Mouse (Mus musculus) gastrocnemius, postnatal 4 days (tissue): Measurements from ENCODE around the gene Fga. TPM values are rescaled to one million over a fixed set of nuclear protein-coding genes. Genes with fewer than 3 reads are reported as not detected.

ENCODE experiments used
- DNase-seq, 2 experiments: peaks; one replicate each; pipeline ENCODE4 v3.0.0; 2021 to 2022; ENCODE audit warnings: low spot score in 2 of 2, mixed read lengths in 2 of 2
- long read RNA-seq, 2 experiments: library from polyadenylated mRNA; stranded (forward); transcript quantifications; one replicate each; pipeline ENCODE4 v2.0.0; 2021
- total RNA-seq, 2 experiments: library from RNA; stranded (reverse); gene quantifications; 2 replicates each; pipeline ENCODE4 v1.2.3; 2021

Fga gene
- 1 to 10 TPM in 1 of 2 experiments, under 1 TPM in 1; 0.59 to 8.2 TPM for total RNA-seq
- long read RNA-seq, experiment 1, partial matches to known transcripts: 0 of 2 reads
- long read RNA-seq, experiment 1, other reads (novel, unspliced or antisense): 1 of 2 reads
- long read RNA-seq, experiment 2: 0 reads

DNA sequence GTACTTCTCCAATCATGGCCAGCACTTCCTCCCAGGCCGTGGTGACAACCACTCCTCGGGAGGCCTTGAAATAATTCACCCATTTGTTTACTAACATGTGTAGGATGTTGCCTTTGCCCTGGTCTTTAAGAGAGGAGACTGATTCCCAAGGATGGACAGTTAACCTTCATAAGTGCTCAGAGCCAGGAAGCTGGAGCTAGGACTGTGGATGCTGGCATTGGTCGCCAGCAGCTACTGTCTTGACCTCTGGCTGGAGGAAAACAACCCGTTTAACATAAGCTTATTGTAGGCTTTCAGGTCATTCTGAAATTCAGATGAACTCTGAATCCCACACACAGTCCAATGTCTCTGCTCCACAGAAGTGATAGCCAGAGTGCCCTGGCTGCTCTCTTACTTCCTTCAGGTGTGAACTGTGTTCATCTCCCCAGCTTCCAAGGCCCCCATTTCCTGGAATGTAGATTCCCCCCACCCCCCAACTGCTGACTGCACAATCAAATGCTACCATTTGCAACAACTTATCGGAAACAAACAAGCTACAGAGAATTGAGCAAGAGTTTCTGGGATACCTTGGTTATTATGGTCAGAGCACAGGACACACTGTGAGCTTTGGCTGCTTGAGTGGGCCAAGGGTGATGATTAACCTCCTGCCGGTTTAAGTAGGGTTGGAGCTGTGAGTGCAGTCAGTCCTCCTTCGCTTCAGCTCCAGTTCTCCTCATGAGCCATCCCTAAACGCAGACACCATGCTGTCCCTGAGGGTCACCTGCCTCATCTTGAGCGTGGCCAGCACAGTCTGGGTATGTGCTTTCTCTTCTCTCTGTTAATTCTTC, at the start of gene Fga:
Gene Fga (plus strand): TSS at position 602 of the 827 bp plus-strand sequence.
- no peak for DNase-seq

- DNase-seq: peak; percentile 41 to 71
Observed at GRCm38 (mm10) chr3:82980818-82981217, 45.1 kb upstream of the Fga start.

DNA sequence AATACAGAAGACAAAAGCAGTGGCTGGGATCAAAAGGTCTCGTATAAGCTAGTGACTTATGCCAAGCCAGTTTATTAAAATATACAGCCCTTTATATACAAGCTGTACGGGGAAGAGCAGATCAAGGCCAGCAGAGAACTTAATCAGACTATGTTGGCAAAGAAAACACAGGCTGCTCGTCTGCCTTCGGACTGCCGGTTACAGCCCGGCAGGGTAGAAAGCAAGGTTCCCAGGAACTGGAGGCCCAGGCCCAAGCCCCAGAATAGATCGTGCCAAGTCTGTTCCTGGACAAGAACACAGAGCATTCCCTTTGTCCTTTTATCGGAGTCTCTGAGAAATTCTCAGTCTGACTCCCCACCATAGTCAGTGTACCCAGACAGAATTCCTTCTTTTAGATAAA, 44.0 kb upstream of the Fga start:
- no peak for DNase-seq

- DNase-seq: no peak
Observed at GRCm38 (mm10) chr3:82984840-82985239, 41.0 kb upstream of the Fga start.

DNA sequence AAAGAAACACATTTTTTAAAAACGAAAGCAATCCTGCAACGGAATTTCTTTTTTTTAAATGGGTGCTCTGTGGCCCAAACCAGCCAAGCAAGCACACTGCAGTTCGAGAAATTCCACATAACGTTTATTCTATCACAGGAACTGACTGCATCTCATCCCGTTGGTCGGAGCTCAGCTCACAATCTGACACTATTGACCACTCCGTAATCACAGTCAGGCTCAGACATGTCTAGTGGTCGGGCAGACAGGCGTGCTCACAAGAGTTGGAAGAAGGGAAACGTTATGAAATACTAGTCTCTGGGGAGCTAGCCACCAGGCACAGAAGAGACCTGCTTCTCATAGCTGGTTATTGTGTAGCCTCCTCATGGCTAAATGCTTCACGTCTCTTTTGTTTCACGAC, 33.9 kb upstream of the Fga start:
- no peak for DNase-seq

DNA sequence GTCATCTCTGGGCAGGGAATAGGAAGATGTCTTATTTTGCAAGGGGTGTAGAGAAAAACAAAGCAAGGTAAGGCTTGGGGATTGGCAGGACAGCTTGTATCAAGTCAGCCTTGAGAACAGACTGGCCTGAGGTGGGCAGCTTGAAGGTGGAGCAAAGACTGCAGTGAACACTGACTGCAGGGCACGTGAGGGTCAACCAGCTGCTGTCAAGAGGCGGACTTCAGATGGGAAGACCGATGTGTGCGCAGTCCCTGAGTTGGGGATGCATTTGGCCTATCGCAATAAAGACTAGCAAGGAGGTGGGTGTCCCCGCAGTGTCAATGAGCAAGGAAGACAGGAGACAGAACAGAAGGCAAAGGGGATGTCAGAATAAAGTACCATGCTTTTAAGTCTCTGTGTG, 32.9 kb upstream of the Fga start:
- no peak for DNase-seq

GRCm38 (mm10) chr3:82995368-82995767, 30.5 kb upstream of the Fga start:
- peak; percentile 62 to 72 for DNase-seq

DNA sequence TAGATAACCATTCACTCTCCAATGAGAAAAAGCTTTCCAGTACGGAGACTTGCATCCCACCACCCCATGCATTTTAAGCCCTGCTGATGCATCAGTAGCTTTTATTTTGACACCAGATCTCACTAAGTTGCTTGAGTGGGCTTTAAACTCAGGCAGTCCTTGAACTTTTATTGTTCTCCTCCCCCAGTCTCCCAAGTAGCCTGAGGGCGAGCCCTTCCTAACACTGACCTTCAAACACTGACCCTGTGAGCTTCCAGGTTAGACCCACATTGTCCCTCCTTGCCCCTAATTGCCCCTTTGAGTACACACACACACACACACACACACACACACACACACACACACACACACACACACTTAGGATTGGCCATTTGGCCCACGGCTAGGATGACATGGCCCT, 29.2 kb upstream of the Fga start:
- DNase-seq: no peak

DNA sequence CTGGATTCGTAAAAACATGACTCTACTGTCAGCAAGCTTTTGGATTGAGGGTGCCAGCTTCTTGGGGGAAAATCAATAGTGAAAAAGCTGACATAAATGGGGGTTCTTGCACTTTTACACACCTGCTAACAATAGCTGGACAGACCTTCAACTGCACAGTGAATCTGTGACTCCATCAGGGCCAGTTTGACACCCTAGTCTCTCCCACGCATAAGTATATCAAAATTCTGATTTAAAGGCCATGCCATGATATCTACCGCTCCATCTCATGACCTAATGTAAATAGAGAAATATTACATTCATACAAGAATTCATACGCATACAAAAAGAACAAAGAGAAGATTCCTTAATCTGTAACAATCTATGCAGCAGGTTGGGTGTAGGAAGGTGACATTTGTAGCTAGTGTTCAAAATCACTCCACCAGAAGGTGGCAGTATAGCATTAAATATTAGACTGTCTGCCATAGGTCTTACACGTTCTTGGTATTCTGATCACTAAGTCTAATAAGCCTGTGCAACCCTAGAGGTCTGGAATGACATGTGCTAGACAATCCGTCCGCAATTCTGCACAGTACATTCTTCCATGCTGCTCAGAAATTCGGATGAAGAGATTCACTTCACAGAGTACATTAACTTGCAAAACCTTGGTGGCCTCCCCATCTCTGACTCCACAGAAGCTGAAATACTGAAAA, 27.0 kb upstream of the Fga start:
- DNase-seq: no peak

DNA sequence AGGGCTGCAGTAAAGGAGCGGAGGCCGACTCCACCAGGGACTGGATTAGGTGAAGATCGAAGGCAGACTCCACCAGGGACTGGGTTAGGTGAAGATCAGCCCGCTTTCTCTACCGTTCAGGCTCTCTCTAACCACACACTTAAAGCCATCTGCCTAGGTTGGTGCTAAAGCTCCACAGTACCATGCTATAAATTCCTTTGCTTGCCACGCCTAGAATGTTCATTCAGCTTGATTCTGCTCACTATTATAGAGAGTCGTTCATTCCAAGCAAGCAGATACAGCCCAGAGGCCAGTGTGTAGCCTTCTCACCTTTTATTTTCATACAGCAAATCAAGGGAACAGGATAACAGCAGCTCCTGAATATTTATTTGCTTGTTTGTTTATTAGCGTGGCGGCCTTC, 25.9 kb upstream of the Fga start:
- DNase-seq: no peak

DNA sequence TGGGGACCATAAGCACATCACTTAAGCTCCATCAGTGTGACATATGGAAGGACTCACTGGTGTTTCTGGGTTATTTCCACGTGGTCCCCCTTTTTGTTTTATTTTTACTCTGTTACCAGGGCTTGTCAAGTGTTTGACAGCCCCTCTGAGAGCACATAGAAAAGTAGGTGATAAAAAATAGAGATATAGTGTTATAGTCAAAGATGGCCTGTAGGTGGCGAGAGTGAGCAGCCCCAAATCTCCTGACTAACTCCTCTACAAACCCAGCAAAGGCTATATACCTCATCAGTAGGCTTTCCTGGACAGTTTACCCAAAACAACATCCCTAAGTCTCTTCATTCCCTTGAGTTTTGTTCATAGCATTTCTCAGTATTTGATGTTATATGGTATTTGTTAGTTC, 23.7 kb upstream of the Fga start:
- no peak for DNase-seq

DNA sequence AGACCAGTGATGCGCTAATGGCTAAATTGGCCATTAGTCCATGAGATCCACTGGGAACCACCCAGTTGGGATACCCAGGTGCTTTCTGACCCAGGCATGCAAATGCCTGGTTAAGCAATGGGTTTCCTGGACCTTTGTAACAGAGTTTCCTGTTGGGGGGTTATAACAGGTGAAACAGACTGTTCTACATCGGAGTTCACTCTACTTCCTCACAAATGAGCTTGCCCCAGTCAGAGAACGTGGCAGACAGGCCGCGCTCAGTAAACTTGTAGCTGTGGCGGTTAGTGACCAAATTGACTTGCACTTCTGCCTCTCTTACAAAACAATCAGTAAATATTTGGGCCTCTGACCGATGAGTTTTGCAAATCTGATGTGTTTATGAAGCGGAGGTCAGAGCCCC, 22.8 kb upstream of the Fga start:
- no peak for DNase-seq

DNA sequence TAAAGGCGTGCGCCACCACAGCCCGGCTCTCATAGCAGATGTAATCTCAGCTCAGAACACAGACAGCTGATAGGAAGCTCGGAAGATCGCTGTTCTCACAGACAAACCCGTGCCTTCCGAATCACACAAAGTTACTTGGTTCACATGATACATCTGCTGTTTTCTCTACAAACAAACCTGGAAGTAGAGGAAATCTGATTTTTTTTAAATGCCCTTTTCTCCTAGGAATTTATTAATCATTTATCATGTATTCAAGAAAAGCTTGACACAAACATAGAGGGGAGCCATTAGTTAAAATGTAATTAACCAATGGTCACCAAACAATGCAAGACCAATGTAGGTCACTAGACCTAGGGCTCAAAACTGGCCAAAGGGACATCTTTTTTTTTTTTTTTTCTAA, 21.1 kb upstream of the Fga start:
- no peak for DNase-seq

DNA sequence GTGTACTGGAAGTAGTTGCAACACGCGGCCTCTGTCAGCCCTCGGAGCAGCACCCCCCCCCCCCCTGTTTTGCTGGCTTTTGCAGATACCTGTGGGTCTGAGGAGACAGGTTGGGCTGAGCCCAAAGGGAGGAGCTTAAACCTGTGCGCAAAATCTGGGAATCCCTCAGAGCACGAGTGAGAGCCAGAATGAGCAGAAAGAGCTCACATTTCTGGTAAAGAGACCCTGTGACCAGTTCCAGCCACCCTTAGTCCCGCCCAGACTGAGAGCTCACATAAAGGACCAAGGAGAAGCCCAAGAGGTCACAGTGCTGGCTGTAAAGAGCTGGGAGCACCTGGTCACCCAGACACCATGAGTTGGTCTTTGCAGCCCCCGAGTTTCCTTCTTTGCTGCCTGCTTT, 18.3 kb upstream of the Fga start, which contains the start of gene Fgg:
Gene Fgg (plus strand): TSS at position 168 of the 400 bp plus-strand sequence.
- DNase-seq: no peak

GRCm38 (mm10) chr3:83010291-83010690, 15.6 kb upstream of the Fga start:
- no peak for DNase-seq

- DNase-seq: no peak
Observed at GRCm38 (mm10) chr3:83011136-83011535, 14.7 kb upstream of the Fga start.

GRCm38 (mm10) chr3:83011565-83011964, 14.3 kb upstream of the Fga start:
- DNase-seq: no peak

DNA sequence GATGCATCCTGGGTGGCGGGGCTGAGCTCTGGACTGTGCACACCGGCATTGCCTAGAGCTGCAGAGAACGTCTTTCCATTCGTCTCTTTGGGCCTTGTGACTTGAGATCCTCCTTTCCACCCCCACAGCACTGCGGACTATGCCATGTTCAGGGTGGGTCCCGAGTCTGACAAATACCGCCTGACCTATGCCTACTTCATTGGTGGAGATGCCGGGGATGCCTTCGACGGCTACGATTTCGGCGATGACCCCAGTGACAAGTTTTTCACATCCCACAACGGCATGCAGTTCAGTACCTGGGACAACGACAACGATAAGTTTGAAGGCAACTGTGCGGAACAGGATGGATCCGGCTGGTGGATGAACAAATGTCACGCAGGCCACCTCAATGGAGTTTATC, 13.2 kb upstream of the Fga start:
- DNase-seq: no peak

GRCm38 (mm10) chr3:83013951-83014350, 11.9 kb upstream of the Fga start:
- DNase-seq: no peak

GRCm38 (mm10) chr3:83016236-83016635, 9.6 kb upstream of the Fga start:
- no peak for DNase-seq

DNA sequence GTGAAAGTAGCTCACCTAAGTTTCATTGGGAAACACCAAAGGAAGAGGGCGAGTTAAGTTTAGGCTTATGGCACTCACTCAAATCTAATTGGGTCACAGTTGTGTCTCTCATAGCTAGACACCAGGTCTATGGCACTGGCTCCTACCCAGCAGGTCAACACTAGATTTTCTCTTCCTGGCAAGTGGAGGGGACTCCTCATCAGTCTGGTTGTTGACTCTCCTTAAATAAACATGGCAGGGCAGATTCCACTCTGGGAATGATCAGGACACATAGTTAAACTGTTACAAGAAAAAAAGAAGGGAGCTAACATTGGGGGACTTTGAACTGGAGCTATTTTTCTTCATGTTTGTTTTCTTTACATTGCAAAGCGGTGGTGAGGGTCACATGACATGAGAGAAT, 5.5 kb upstream of the Fga start:
- DNase-seq: no peak

- DNase-seq: no peak
Observed at GRCm38 (mm10) chr3:83021176-83021575, 4.7 kb upstream of the Fga start.
